Mouse (Mus musculus) cerebellum, adult 2 months (tissue): ENCODE results near the gene Rrp12.

Source experiments
- CTCF ChIP-seq: fragments of 200-500 bp; IDR thresholded peaks from 2 replicates; pipeline ENCODE4 v1.5.1; 2011; ENCODE audit warnings: low read depth, mild to moderate bottlenecking, control low read depth, low read length, moderate library complexity, borderline replicate concordance; ENCODE audit not compliant: insufficient read depth
- POLR2A ChIP-seq: fragments of 200-500 bp; IDR thresholded peaks from 2 replicates; pipeline ENCODE4 v1.6.1; 2011; ENCODE audit warnings: low read length, control low read depth, borderline replicate concordance; ENCODE audit not compliant: insufficient read depth

GRCm38 (mm10) chr19:41830106-41831031 is 65.6 kb downstream of the Rrp12 start:
- no peak for TF ChIP-seq CTCF
- no peak for TF ChIP-seq POLR2A
